Mouse (Mus musculus): ENCODE measurements at regions not wholly inside any gene's neighbourhood (a gene's known extent, or its start where the extent isn't known, plus 50 kb on each side); places are given as distances from the start of the nearest gene placed in this dataset.

DNA sequence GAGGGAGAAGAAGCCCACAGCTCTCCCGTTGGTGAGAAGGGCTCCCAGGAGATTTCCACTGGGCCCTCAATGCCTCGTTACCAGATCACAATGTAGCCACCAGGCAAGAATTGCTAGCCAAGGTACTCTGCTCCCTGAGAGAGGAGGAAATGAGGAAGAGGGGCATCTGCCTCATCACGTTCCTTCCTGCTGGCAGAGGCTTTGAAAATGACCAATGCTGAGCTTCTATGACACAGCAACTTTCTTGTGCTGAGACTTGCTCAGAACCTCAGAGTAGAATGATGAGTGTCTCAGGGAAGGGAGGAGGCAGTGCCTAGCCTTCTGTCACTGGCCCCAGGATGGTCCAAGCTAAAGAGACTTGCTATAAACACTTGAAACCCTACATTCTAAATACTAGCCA lies 78.7 kb upstream of the Hsd17b12 start:
- TF ChIP-seq EP300 (IDR thresholded peaks at IDR 0.05) (no peak), CTCF (IDR thresholded peaks at IDR 0.05) (no peak)

Data from lung, postnatal 0 days (tissue).